In genomic region chr15:9567316-9567715, GRCm38 (mm10) we compare ENCODE assay signal across 25 mouse cellular contexts. TPM values are rescaled to one million over a fixed set of nuclear protein-coding genes. Genes with fewer than 3 reads are reported as not detected.
"Had no signal": no experiment of that assay in that cellular context is flagged by ENCODE, and none has a peak within 500 bp of the region (broad histone marks: within the 10 kb centered on the region; RNA-seq: fewer than 3 reads in every experiment).

No protein-coding gene starts in this region.

- DNase-seq: gastrocnemius, adult 2 months; gastrocnemius, postnatal 14 days; heart, adult 18-20 months; heart, postnatal 10 days; heart, postnatal 4 days; kidney, adult 18-20 months; kidney, adult 8-10 months; kidney, postnatal 10 days; kidney, postnatal 25 days; kidney, postnatal 4 days; layer of hippocampus, postnatal 36 days; liver; liver, embryonic 13.5 days had no signal

- H3K4me3 ChIP-seq: gastrocnemius, adult 2 months; heart, embryonic 10.5 days; heart, embryonic 12.5 days; hindbrain, embryonic 10.5 days; hindbrain, embryonic 12.5 days; intestine, embryonic 15.5 days; layer of hippocampus, adult 2 months; limb, embryonic 10.5 days; limb, embryonic 12.5 days; liver, embryonic 13.5 days had no signal

- H3K4me1 ChIP-seq: heart, embryonic 10.5 days; heart, embryonic 12.5 days; hindbrain, embryonic 10.5 days; hindbrain, embryonic 12.5 days; intestine, embryonic 15.5 days; limb, embryonic 10.5 days; limb, embryonic 12.5 days; liver, embryonic 13.5 days had no signal

- H3K36me3 ChIP-seq: heart, embryonic 10.5 days; heart, embryonic 12.5 days; hindbrain, embryonic 10.5 days; hindbrain, embryonic 12.5 days; intestine, embryonic 15.5 days; limb, embryonic 10.5 days; limb, embryonic 12.5 days; liver, embryonic 13.5 days had no signal

- H3K27me3 ChIP-seq: heart, embryonic 12.5 days; hindbrain, embryonic 12.5 days; intestine, embryonic 15.5 days; limb, embryonic 12.5 days; liver, embryonic 13.5 days had no signal

- H3K27ac ChIP-seq: gastrocnemius, adult 2 months; heart, embryonic 10.5 days; hindbrain, embryonic 10.5 days; hindbrain, embryonic 12.5 days; hindbrain, embryonic 14.5 days; intestine, embryonic 15.5 days; layer of hippocampus, adult 2 months; limb, embryonic 10.5 days; limb, embryonic 12.5 days; liver, embryonic 13.5 days had no signal

RNA-seq across cellular contexts. Expression of gene Il7r, which starts 37.3 kb away (rescaled TPM):
- total RNA-seq: granulocyte monocyte progenitor cell, adult 5-6 weeks had no signal
- polyA plus RNA-seq: heart, embryonic 10.5 days; hindbrain, embryonic 10.5 days; hindbrain, embryonic 12.5 days; hindbrain, embryonic 14.5 days; hindbrain, embryonic 16.5 days; kidney, embryonic 14.5 days; limb, embryonic 10.5 days had no signal
